Mouse (Mus musculus): Measurements from ENCODE around the gene Edem2. TPM values are rescaled to one million over a fixed set of nuclear protein-coding genes. Genes with fewer than 3 reads are reported as not detected.

Gene Edem2
- polyA plus RNA-seq, 1 experiment: 44.1 TPM

- no peak for TF ChIP-seq GATA1 (IDR thresholded peaks at IDR 0.05; ENCODE audit: low read length)
Observed at GRCm38 (mm10) chr2:155680591-155680990, 48.7 kb downstream of the Edem2 start.

- TF ChIP-seq GATA1 (IDR thresholded peaks at IDR 0.05; ENCODE audit: low read length): no peak
Observed at GRCm38 (mm10) chr2:155679586-155680110, 49.6 kb downstream of the Edem2 start.

GRCm38 (mm10) chr2:155675118-155675517, 54.2 kb downstream of the Edem2 start:
- TF ChIP-seq GATA1 (IDR thresholded peaks at IDR 0.05; ENCODE audit: low read length): no peak

- no peak for TF ChIP-seq GATA1 (IDR thresholded peaks at IDR 0.05; ENCODE audit: low read length)
Observed at GRCm38 (mm10) chr2:155673546-155673945, 55.7 kb downstream of the Edem2 start.

- no peak for TF ChIP-seq GATA1 (IDR thresholded peaks at IDR 0.05; ENCODE audit: low read length)
Observed at GRCm38 (mm10) chr2:155671236-155671635, 58.0 kb downstream of the Edem2 start.

GRCm38 (mm10) chr2:155668461-155668860, 60.8 kb downstream of the Edem2 start:
- no peak for TF ChIP-seq GATA1 (IDR thresholded peaks at IDR 0.05; ENCODE audit: low read length)

GRCm38 (mm10) chr2:155667881-155668280, 61.4 kb downstream of the Edem2 start:
- TF ChIP-seq GATA1 (IDR thresholded peaks at IDR 0.05; ENCODE audit: low read length): no peak

GRCm38 (mm10) chr2:155663910-155664460, 65.3 kb downstream of the Edem2 start:
- TF ChIP-seq GATA1 (IDR thresholded peaks at IDR 0.05; ENCODE audit: low read length): no peak

- no peak for TF ChIP-seq GATA1 (IDR thresholded peaks at IDR 0.05; ENCODE audit: low read length)
Observed at GRCm38 (mm10) chr2:155663097-155663496, 66.2 kb downstream of the Edem2 start.

- TF ChIP-seq GATA1 (IDR thresholded peaks at IDR 0.05; ENCODE audit: low read length): no peak
Observed at GRCm38 (mm10) chr2:155662390-155662789, 66.9 kb downstream of the Edem2 start.

- TF ChIP-seq GATA1 (IDR thresholded peaks at IDR 0.05; ENCODE audit: low read length): no peak
Observed at GRCm38 (mm10) chr2:155655759-155656372, 73.4 kb downstream of the Edem2 start.

GRCm38 (mm10) chr2:155652618-155653017, 76.7 kb downstream of the Edem2 start:
- TF ChIP-seq GATA1 (IDR thresholded peaks at IDR 0.05; ENCODE audit: low read length): no peak

Other genes starting within 250 kb of the Edem2 start
- 38.4 and 49.7 TPM in 2 replicates for gene Acss2, start 211.5 kb downstream of the Edem2 start, polyA plus RNA-seq (2012)
- not detected in 2 replicates for gene Ggt7, start 211.2 kb downstream of the Edem2 start, polyA plus RNA-seq (2012)
- gene Gss, start 136.7 kb downstream of the Edem2 start, polyA plus RNA-seq (2012): 17.3 and 20.9 TPM in 2 replicates
- 4.0 and 6.5 TPM in 2 replicates for gene Myh7b, start 118.3 kb downstream of the Edem2 start, polyA plus RNA-seq (2012)
- gene Trpc4ap, start 37.1 kb downstream of the Edem2 start, polyA plus RNA-seq (2012): 87.8 and 94.0 TPM in 2 replicates
- not detected in 2 replicates for gene Gm17581, start 6.4 kb upstream of the Edem2 start, polyA plus RNA-seq (2012)
- gene Procr, start 21.6 kb upstream of the Edem2 start, polyA plus RNA-seq (2012): 0.06 and 0.15 TPM in 2 replicates
- gene Mmp24, start 45.9 kb upstream of the Edem2 start, polyA plus RNA-seq (2012): not detected in 2 replicates
- gene BC029722, start 90.0 kb upstream of the Edem2 start, polyA plus RNA-seq (2012): 37.2 and 52.9 TPM in 2 replicates
- 372 and 373 TPM in 2 replicates for gene Eif6, start 97.5 kb upstream of the Edem2 start, polyA plus RNA-seq (2012)
- gene Fam83c, start 105.4 kb upstream of the Edem2 start, polyA plus RNA-seq (2012): not detected in 2 replicates
- gene Uqcc1, start 200.8 kb upstream of the Edem2 start, polyA plus RNA-seq (2012): 4.2 and 4.5 TPM in 2 replicates
- gene Gm15557, start 211.3 kb upstream of the Edem2 start, polyA plus RNA-seq (2012): not detected in 2 replicates
- gene Gdf5, start 215.9 kb upstream of the Edem2 start, polyA plus RNA-seq (2012): not detected in 2 replicates
- gene Cep250, start 227.0 kb upstream of the Edem2 start, polyA plus RNA-seq (2012): 22.1 and 23.5 TPM in 2 replicates

Data from G1E-ER4 (cell line).